Mouse (Mus musculus) erythroid progenitor cell, adult 5-6 weeks (primary cell): Measurements from ENCODE around the gene Klhl26. TPM values are rescaled to one million over a fixed set of nuclear protein-coding genes. Genes with fewer than 3 reads are reported as not detected.

Experiments used
- ATAC-seq: replicated peaks from 2 replicates; pipeline ENCODE4 v1.8.0; 2016; ENCODE audit warnings: moderate number of reproducible peaks, mild to moderate bottlenecking, moderate TSS enrichment, inconsistent platforms; ENCODE audit not compliant: poor library complexity, low FRiP score, severe bottlenecking
- total RNA-seq, 2 experiments: library from RNA; stranded (forward) in 1 of 2; stranded (reverse) in 1 of 2; fragments of 150-400 nt in 1 of 2; fragments of 186-747, 209-891 nt in 1 of 2; gene quantifications; 2 replicates each; pipeline versions ENCODE4 v1.2.3 to v1.2.4; 2015 to 2017; ENCODE audit warnings: low replicate concordance in 2 of 2

Klhl26 gene
- total RNA-seq, 2 experiments from 2014 or later, result 5.1 to 10.1 TPM

- ATAC-seq, result no peak
Measured at GRCm38 (mm10) chr8:70418954-70419353, 57.8 kb downstream of the Klhl26 start.

DNA sequence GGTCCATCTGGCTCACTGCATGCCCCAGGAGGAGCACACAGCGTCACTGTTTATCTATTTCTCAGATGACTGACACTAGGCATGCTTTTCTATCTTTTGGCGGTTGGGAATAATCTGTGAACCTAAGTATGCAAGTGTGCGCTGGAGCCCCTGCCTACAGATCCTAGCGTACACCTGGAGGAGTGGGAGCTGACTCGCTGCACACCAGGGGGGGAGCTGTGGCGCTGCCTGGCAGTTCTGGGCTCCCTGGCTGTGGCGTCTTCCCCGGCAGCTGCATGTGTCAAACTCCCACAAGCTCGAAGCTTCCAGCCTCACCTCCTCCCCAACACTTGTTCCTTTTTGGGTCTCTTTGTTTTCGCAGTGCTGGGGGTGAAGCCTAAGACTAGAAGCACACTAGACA lies 58.9 kb downstream of the Klhl26 start:
- no peak for ATAC-seq

DNA sequence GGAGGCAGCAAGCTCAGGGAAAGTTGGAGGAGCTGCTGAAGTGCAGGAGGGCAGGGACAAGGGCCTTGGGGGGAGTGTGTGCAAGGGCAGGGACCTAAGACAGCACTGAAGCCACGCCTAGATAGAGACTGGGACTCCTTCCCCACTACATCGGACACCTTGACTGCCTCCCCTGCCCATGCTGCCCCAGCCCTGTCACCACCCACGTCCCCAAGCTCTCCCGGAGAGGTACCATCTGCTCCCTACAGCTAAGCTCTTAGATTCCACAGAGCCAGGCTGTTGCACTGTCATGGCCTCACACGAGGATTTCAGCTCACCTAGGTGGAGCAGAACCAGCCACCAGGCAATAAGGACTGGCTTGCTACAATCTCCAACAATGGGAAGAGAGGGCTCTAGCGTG lies 59.8 kb downstream of the Klhl26 start:
- ATAC-seq, result no peak

DNA sequence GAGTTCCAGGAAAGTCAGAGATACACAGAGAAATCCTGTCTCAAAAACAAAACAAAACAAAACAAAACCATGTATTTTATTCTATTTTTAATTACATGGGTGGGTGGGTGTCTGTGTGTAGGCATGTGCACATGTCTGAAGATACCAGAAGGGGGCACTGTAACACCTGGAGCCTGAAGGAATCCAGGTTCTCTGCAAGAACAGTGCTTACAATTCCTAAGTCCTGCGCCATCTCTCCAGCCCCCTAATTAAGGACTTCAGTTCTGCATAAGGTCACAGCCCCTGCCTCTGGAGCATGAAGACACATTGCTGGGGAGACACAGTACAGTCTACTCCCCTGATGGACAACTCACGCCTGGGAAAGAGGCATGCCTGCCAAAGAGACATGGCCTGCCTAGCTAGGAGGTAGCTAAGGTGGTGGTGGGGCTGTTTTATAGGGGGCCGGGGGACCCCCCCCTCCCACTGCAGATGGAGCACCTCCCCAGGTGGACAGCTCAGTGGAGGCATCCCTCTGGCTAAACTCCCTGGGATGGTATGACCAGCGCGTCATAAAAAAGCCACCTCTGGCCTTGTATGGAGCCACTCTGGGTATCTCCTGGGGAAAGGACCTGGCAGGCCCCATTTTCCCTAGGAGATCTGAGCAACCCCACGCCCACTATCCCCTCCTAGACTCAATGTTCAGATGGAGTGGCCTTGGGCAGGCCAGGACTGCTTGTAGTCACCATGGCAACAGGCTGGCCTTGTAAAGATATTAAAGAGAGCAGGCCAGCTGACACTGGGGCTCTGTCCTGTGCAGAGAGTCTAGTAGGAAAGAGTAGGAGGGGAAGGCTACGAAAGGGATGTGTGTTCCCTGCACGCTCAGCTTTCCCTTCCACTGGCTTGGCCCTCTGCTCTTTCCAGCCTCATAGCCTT lies 61.0 kb downstream of the Klhl26 start:
- ATAC-seq, result 0 out of 2 replicates have a peak, but pooled peaks have one; percentile 28

DNA sequence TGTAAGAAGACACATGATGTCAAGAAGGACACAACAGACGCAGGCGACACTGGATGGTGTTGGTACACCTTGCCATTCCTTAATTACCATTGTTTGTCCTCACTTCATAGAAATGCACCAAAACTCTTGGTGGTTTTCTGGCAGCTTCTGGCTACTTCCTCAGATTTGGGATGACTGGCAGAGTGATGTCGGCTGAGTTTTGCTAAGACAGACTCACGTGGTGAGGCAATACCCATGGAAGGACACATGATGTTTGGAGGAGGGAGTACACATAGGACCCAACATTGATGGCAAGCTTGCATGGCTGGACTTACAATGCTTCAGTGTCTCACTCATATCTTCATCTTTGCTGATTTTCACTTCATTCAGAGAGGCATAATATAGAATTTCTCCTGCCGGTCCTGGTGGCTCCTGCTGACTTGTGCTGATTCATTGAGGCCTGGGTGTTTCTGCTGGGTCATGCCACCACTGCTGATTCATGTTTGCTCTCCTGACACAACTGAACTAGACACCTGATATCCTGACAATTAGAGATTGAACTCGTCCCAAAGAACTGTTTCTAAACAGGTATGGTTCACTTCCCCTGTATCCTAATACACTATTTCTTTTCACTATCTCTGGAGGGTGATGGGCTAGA lies 62.3 kb downstream of the Klhl26 start:
- ATAC-seq, result peak; percentile 82

- ATAC-seq, result no peak
Measured at GRCm38 (mm10) chr8:70410281-70410680, 66.5 kb downstream of the Klhl26 start.

- no peak for ATAC-seq
Measured at GRCm38 (mm10) chr8:70409455-70409871, 67.3 kb downstream of the Klhl26 start.

GRCm38 (mm10) chr8:70409019-70409418 lies 67.7 kb downstream of the Klhl26 start:
- ATAC-seq, result no peak

GRCm38 (mm10) chr8:70408301-70408700 lies 68.5 kb downstream of the Klhl26 start:
- no peak for ATAC-seq

- ATAC-seq, result no peak
Measured at GRCm38 (mm10) chr8:70406427-70407069, 70.2 kb downstream of the Klhl26 start.

DNA sequence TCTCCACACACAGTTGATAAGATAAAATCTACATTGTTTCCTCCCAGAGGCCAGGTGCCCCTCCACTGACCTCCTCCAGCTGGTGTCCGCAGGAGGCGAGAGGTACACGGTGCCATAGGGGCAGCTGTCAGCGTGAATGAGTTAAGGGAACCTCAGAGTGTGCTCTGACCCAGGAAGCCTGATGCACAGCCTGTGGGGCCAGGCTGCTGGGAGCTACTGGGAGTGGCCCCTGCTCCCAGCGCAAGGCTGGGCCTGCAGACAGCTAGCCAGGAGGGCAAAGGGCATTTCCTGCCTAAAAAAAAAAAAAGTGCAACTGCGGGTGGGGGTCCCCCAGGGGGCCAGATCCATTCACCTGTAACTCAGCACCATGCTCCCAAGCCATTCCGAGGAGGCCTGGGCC lies 71.6 kb downstream of the Klhl26 start:
- ATAC-seq, result no peak

DNA sequence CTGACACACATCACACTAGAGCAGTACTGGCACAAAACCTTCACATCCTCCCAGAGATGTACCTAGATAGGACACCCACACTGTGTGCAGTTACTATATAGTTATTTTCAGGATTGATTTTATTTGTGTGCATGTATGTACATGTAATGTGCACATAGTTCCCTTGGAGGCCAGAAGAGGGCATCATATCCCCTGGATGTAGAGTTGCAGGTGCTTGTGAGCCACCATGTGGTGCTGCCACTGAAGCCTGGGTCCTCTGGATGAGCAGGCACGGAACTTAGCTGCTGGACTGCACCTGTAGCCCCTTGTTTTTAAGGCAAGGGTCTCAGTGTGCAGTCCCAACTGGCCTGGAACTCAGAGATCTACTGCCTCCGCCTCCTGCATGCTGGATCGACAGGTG lies 72.6 kb downstream of the Klhl26 start:
- no peak for ATAC-seq

Other genes starting within 250 kb of the Klhl26 start
- 36.8 and 49.0 TPM in 2 replicates for gene Sugp2, start 242.7 kb downstream of the Klhl26 start, total RNA-seq (2015; ENCODE audit: low replicate concordance)
- 51.5 and 60.7 TPM in 2 replicates for gene Sugp2, start 242.7 kb downstream of the Klhl26 start, total RNA-seq (2017; ENCODE audit: low replicate concordance)
- gene Armc6, start 242.5 kb downstream of the Klhl26 start, total RNA-seq (2015; ENCODE audit: low replicate concordance), result 15.1 and 26.4 TPM in 2 replicates
- gene Armc6, start 242.5 kb downstream of the Klhl26 start, total RNA-seq (2017; ENCODE audit: low replicate concordance), result 5.1 TPM in 1 of 2 replicates, not detected in the other
- 1.3 TPM in 1 of 2 replicates, not detected in the other for gene Homer3, start 194.1 kb downstream of the Klhl26 start, total RNA-seq (2015; ENCODE audit: low replicate concordance)
- not detected in 2 replicates for gene Homer3, start 194.1 kb downstream of the Klhl26 start, total RNA-seq (2017; ENCODE audit: low replicate concordance)
- 2.5 and 9.2 TPM in 2 replicates for gene Ddx49, start 174.5 kb downstream of the Klhl26 start, total RNA-seq (2015; ENCODE audit: low replicate concordance)
- 12.5 and 30.4 TPM in 2 replicates for gene Ddx49, start 174.5 kb downstream of the Klhl26 start, total RNA-seq (2017; ENCODE audit: low replicate concordance)
- 78.6 and 122 TPM in 2 replicates for gene Cope, start 174.4 kb downstream of the Klhl26 start, total RNA-seq (2015; ENCODE audit: low replicate concordance)
- 16.7 and 51.7 TPM in 2 replicates for gene Cope, start 174.4 kb downstream of the Klhl26 start, total RNA-seq (2017; ENCODE audit: low replicate concordance)
- not detected in 2 replicates for gene Cers1, start 161.2 kb downstream of the Klhl26 start, total RNA-seq (2015; ENCODE audit: low replicate concordance)
- not detected in 2 replicates for gene Cers1, start 161.2 kb downstream of the Klhl26 start, total RNA-seq (2017; ENCODE audit: low replicate concordance)
- gene Gdf1, start 147.2 kb downstream of the Klhl26 start, total RNA-seq (2015; ENCODE audit: low replicate concordance), result not detected in 2 replicates
- gene Gdf1, start 147.2 kb downstream of the Klhl26 start, total RNA-seq (2017; ENCODE audit: low replicate concordance), result not detected in 2 replicates
- gene Upf1, start 123.7 kb downstream of the Klhl26 start, total RNA-seq (2015; ENCODE audit: low replicate concordance), result 18.4 and 20.2 TPM in 2 replicates
- 32.5 and 43.9 TPM in 2 replicates for gene Upf1, start 123.7 kb downstream of the Klhl26 start, total RNA-seq (2017; ENCODE audit: low replicate concordance)
- gene Comp, start 103.4 kb downstream of the Klhl26 start, total RNA-seq (2015; ENCODE audit: low replicate concordance), result not detected in 2 replicates
- 0.39 TPM in 1 of 2 replicates, not detected in the other for gene Comp, start 103.4 kb downstream of the Klhl26 start, total RNA-seq (2017; ENCODE audit: low replicate concordance)
- gene Crtc1, start 37.4 kb downstream of the Klhl26 start, total RNA-seq (2015; ENCODE audit: low replicate concordance), result 3.8 and 8.6 TPM in 2 replicates
- 0.64 and 2.3 TPM in 2 replicates for gene Crtc1, start 37.4 kb downstream of the Klhl26 start, total RNA-seq (2017; ENCODE audit: low replicate concordance)
- 3.2 TPM in 1 of 2 replicates, not detected in the other for gene Tmem59l, start 10.4 kb upstream of the Klhl26 start, total RNA-seq (2015; ENCODE audit: low replicate concordance)
- gene Tmem59l, start 10.4 kb upstream of the Klhl26 start, total RNA-seq (2017; ENCODE audit: low replicate concordance), result not detected in 2 replicates
- not detected in 2 replicates for gene Crlf1, start 16.2 kb upstream of the Klhl26 start, total RNA-seq (2015; ENCODE audit: low replicate concordance)
- gene Crlf1, start 16.2 kb upstream of the Klhl26 start, total RNA-seq (2017; ENCODE audit: low replicate concordance), result 1.4 TPM in 1 of 2 replicates, not detected in the other
- gene Rex1bd, start 29.8 kb upstream of the Klhl26 start, total RNA-seq (2015; ENCODE audit: low replicate concordance), result 22.3 TPM in 1 of 2 replicates, not detected in the other
- gene Rex1bd, start 29.8 kb upstream of the Klhl26 start, total RNA-seq (2017; ENCODE audit: low replicate concordance), result 17.8 and 19.6 TPM in 2 replicates
- 1,194 and 1,251 TPM in 2 replicates for gene Uba52, start 33.8 kb upstream of the Klhl26 start, total RNA-seq (2015; ENCODE audit: low replicate concordance)
- 418 and 1,480 TPM in 2 replicates for gene Uba52, start 33.8 kb upstream of the Klhl26 start, total RNA-seq (2017; ENCODE audit: low replicate concordance)
- gene Fkbp8, start 50.8 kb upstream of the Klhl26 start, total RNA-seq (2015; ENCODE audit: low replicate concordance), result 28.9 and 45.8 TPM in 2 replicates
- 74.7 and 94.6 TPM in 2 replicates for gene Fkbp8, start 50.8 kb upstream of the Klhl26 start, total RNA-seq (2017; ENCODE audit: low replicate concordance)
- gene Kxd1, start 51.0 kb upstream of the Klhl26 start, total RNA-seq (2015; ENCODE audit: low replicate concordance), result 27.8 and 34.4 TPM in 2 replicates
- gene Kxd1, start 51.0 kb upstream of the Klhl26 start, total RNA-seq (2017; ENCODE audit: low replicate concordance), result 11.8 and 14.4 TPM in 2 replicates
- 10.5 and 22.3 TPM in 2 replicates for gene Ell, start 62.5 kb upstream of the Klhl26 start, total RNA-seq (2015; ENCODE audit: low replicate concordance)
- gene Ell, start 62.5 kb upstream of the Klhl26 start, total RNA-seq (2017; ENCODE audit: low replicate concordance), result 2.8 and 15.5 TPM in 2 replicates
- 5.8 and 15.9 TPM in 2 replicates for gene Isyna1, start 117.4 kb upstream of the Klhl26 start, total RNA-seq (2015; ENCODE audit: low replicate concordance)
- 2.5 and 8.0 TPM in 2 replicates for gene Isyna1, start 117.4 kb upstream of the Klhl26 start, total RNA-seq (2017; ENCODE audit: low replicate concordance)
- gene Ssbp4, start 131.9 kb upstream of the Klhl26 start, total RNA-seq (2015; ENCODE audit: low replicate concordance), result 9.0 and 13.0 TPM in 2 replicates
- gene Ssbp4, start 131.9 kb upstream of the Klhl26 start, total RNA-seq (2017; ENCODE audit: low replicate concordance), result 18.1 and 30.6 TPM in 2 replicates
- 2.5 and 11.7 TPM in 2 replicates for gene Lrrc25, start 139.2 kb upstream of the Klhl26 start, total RNA-seq (2015; ENCODE audit: low replicate concordance)
- 2.3 and 3.5 TPM in 2 replicates for gene Lrrc25, start 139.2 kb upstream of the Klhl26 start, total RNA-seq (2017; ENCODE audit: low replicate concordance)
- not detected in 2 replicates for gene Gdf15, start 155.5 kb upstream of the Klhl26 start, total RNA-seq (2015; ENCODE audit: low replicate concordance)
- gene Gdf15, start 155.5 kb upstream of the Klhl26 start, total RNA-seq (2017; ENCODE audit: low replicate concordance), result not detected in 2 replicates
- 0.36 and 6.3 TPM in 2 replicates for gene Pgpep1, start 183.4 kb upstream of the Klhl26 start, total RNA-seq (2015; ENCODE audit: low replicate concordance)
- under 0.01 and 3.0 TPM in 2 replicates for gene Pgpep1, start 183.4 kb upstream of the Klhl26 start, total RNA-seq (2017; ENCODE audit: low replicate concordance)
- 86.5 and 93.1 TPM in 2 replicates for gene Lsm4, start 196.3 kb upstream of the Klhl26 start, total RNA-seq (2015; ENCODE audit: low replicate concordance)
- gene Lsm4, start 196.3 kb upstream of the Klhl26 start, total RNA-seq (2017; ENCODE audit: low replicate concordance), result 38.4 and 57.6 TPM in 2 replicates
- 26.7 and 36.0 TPM in 2 replicates for gene Jund, start 222.0 kb upstream of the Klhl26 start, total RNA-seq (2015; ENCODE audit: low replicate concordance)
- gene Jund, start 222.0 kb upstream of the Klhl26 start, total RNA-seq (2017; ENCODE audit: low replicate concordance), result 21.1 and 32.0 TPM in 2 replicates
- gene Iqcn, start 226.5 kb upstream of the Klhl26 start, total RNA-seq (2015; ENCODE audit: low replicate concordance), result not detected in 2 replicates
- not detected in 2 replicates for gene Iqcn, start 226.5 kb upstream of the Klhl26 start, total RNA-seq (2017; ENCODE audit: low replicate concordance)
- gene Gm3336, start 241.6 kb upstream of the Klhl26 start, total RNA-seq (2015; ENCODE audit: low replicate concordance), result not detected in 2 replicates
- not detected in 2 replicates for gene Gm3336, start 241.6 kb upstream of the Klhl26 start, total RNA-seq (2017; ENCODE audit: low replicate concordance)
- 0.72 and 0.84 TPM in 2 replicates for gene Pde4c, start 246.8 kb upstream of the Klhl26 start, total RNA-seq (2015; ENCODE audit: low replicate concordance)
- gene Pde4c, start 246.8 kb upstream of the Klhl26 start, total RNA-seq (2017; ENCODE audit: low replicate concordance), result not detected in 2 replicates